15 mouse cellular contexts compared by ENCODE assay signal in the genomic region with DNA sequence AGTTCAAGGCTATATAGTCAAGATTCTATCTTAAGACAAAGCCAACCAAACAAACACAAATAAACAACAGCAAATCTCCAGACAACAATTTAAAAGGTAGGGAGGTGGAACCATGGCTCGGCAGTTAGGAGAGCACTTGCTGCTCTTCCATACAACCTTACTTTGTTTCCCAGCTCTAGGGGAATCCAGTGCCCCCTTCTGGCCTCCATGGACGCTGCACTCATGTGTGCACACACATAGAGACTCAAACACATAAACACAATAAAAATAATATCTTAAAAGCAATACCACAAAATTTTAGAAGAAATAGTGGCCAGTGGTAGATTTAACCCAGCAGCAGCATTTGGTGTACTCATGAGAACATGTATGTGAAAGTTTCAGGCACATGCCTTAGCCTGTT. TPM values are rescaled to one million over a fixed set of nuclear protein-coding genes. Genes with fewer than 3 reads are reported as not detected.
DNase-seq lines count a peak whose midpoint lies in the region; ATAC-seq and TF ChIP-seq lines count a peak whose summit lies in the region.
"Had no signal": no experiment of that assay in that cellular context is flagged by ENCODE, and none has a peak within 500 bp of the region (broad histone marks: within the 10 kb centered on the region; RNA-seq: fewer than 3 reads in every experiment).

No protein-coding gene starts in this region.

- H3K9me3 ChIP-seq in forebrain, embryonic 11.5 days (ENCODE audit: control insufficient read depth, low read length): peaks cover 53% of the 10 kb centered on the region
- peaks cover 54% of the 10 kb centered on the region for H3K9me3 ChIP-seq in forebrain, embryonic 12.5 days

- no peaks in the 10 kb centered on the region for H3K4me1 ChIP-seq in forebrain, embryonic 11.5 days (replicated peaks; ENCODE audit: control insufficient read depth, insufficient read depth, low read length)
- no peaks in the 10 kb centered on the region for H3K4me1 ChIP-seq in forebrain, embryonic 12.5 days
- H3K4me1 ChIP-seq: limb, embryonic 13.5 days had no signal

- 68% methylated on average over 2 of the region's 2 CpGs for WGBS in forebrain, embryonic 11.5 days
- WGBS in forebrain, embryonic 12.5 days: 64% methylated on average over 2 of the region's 2 CpGs

- DNase-seq in forebrain, embryonic 11.5 days (ENCODE audit: low spot score): peak; percentile 55
- DNase-seq in layer of hippocampus, adult 2 months (ENCODE audit: low spot score in 2 of 2): no peak
- no peak for DNase-seq in layer of hippocampus, postnatal 36 days
- peak; percentile 28 for DNase-seq in CD4-positive helper T cell, adult 2 months (ENCODE audit: low read depth, low spot score)
- DNase-seq in embryo, embryonic 9.5 days (ENCODE audit: extremely low spot score): peak; percentile 17
- no peak for DNase-seq in layer of hippocampus, adult 11-12 months (ENCODE audit: low spot score)
- DNase-seq in cerebellum, postnatal 4 days (ENCODE audit: low spot score in 2 of 2): no peak
- DNase-seq: adrenal gland, postnatal 36 days had no signal

- H3K36me3 ChIP-seq in forebrain, embryonic 11.5 days (ENCODE audit: control insufficient read depth, insufficient read depth, low read length): no peaks in the 10 kb centered on the region
- no peaks in the 10 kb centered on the region for H3K36me3 ChIP-seq in forebrain, embryonic 12.5 days (replicated peaks)
- H3K36me3 ChIP-seq: limb, embryonic 13.5 days had no signal

- H3K27ac ChIP-seq in forebrain, embryonic 11.5 days (ENCODE audit: low read depth, low read length): no peak overlapping the region
- no peak overlapping the region for H3K27ac ChIP-seq in forebrain, embryonic 12.5 days
- no peak overlapping the region for H3K27ac ChIP-seq in layer of hippocampus, adult 2 months
- H3K27ac ChIP-seq: limb, embryonic 13.5 days had no signal

- no peaks in the 10 kb centered on the region for H3K27me3 ChIP-seq in forebrain, embryonic 11.5 days (ENCODE audit: control insufficient read depth, insufficient read depth, low read length)
- H3K27me3 ChIP-seq in forebrain, embryonic 12.5 days: no peaks in the 10 kb centered on the region
- H3K27me3 ChIP-seq: limb, embryonic 13.5 days had no signal

- H3K4me2 ChIP-seq in forebrain, embryonic 11.5 days (ENCODE audit: low read depth, low read length, severe bottlenecking): no peak overlapping the region
- H3K4me2 ChIP-seq in forebrain, embryonic 12.5 days: no peak overlapping the region
- H3K4me2 ChIP-seq: limb, embryonic 13.5 days had no signal

- H3K4me3 ChIP-seq in forebrain, embryonic 11.5 days (ENCODE audit: low read depth, low read length): no peak overlapping the region
- H3K4me3 ChIP-seq in forebrain, embryonic 12.5 days (replicated peaks): no peak overlapping the region
- H3K4me3 ChIP-seq in layer of hippocampus, adult 2 months: no peak overlapping the region
- H3K4me3 ChIP-seq: limb, embryonic 13.5 days had no signal

- no peak overlapping the region for H3K9ac ChIP-seq in forebrain, embryonic 11.5 days (ENCODE audit: low read length)
- no peak overlapping the region for H3K9ac ChIP-seq in forebrain, embryonic 12.5 days
- H3K9ac ChIP-seq: limb, embryonic 13.5 days had no signal

- no peak for ATAC-seq in forebrain, embryonic 11.5 days (replicated peaks; ENCODE audit: low FRiP score)
- no peak for ATAC-seq in forebrain, embryonic 12.5 days (ENCODE audit: low FRiP score)

- TF ChIP-seq CTCF in layer of hippocampus, adult 2 months (conservative IDR thresholded peaks at IDR 0.05): peak; percentile 50

RNA-seq across cellular contexts. Expression of a gene that starts 5.4 kb away (rescaled TPM):
- not detected in 2 replicates for polyA plus RNA-seq in forebrain, embryonic 11.5 days (2014; fragmentation: Nextera tagmentation; extraction: Ambion mirVana)
- not detected in 2 replicates for polyA plus RNA-seq in forebrain, embryonic 12.5 days (2016; fragmentation: Nextera tagmentation; extraction: Ambion mirVana)
- not detected for total RNA-seq in layer of hippocampus, adult 2 months (2021)
- total RNA-seq in layer of hippocampus, postnatal 36 days (2021): not detected
- total RNA-seq: layer of hippocampus, adult 8-10 months had no signal

RNA-seq across cellular contexts. Expression of a gene that starts 9.6 kb away (rescaled TPM):
- 2.5 and 3.0 TPM in 2 replicates for polyA plus RNA-seq in forebrain, embryonic 11.5 days (2014; fragmentation: Nextera tagmentation; extraction: Ambion mirVana)
- polyA plus RNA-seq in forebrain, embryonic 12.5 days (2016; fragmentation: Nextera tagmentation; extraction: Ambion mirVana): 1.4 and 1.7 TPM in 2 replicates
- total RNA-seq in layer of hippocampus, adult 2 months (2021): under 1 TPM in 1 of 2 experiments, not detected in 1; 0.38 TPM
- total RNA-seq in layer of hippocampus, postnatal 36 days (2021): under 1 TPM in 1 of 2 experiments, not detected in 1; 0.05 TPM
- polyA plus RNA-seq: cortical plate, adult 2 months had no signal

RNA-seq across cellular contexts. Expression of a gene that starts 11.6 kb away (rescaled TPM):
- polyA plus RNA-seq in forebrain, embryonic 11.5 days (2014; fragmentation: Nextera tagmentation; extraction: Ambion mirVana): 11.5 and 12.5 TPM in 2 replicates
- polyA plus RNA-seq in forebrain, embryonic 12.5 days (2016; fragmentation: Nextera tagmentation; extraction: Ambion mirVana): 12.6 and 14.4 TPM in 2 replicates
- total RNA-seq in layer of hippocampus, adult 2 months (2021): 1 to 10 TPM; 2.9 to 3.8 TPM
- total RNA-seq in layer of hippocampus, postnatal 36 days (2021): 1 to 10 TPM; 2.2 to 3.0 TPM

RNA-seq across cellular contexts. Expression of a gene that starts 16.7 kb away (rescaled TPM):
- polyA plus RNA-seq in forebrain, embryonic 11.5 days (2014; fragmentation: Nextera tagmentation; extraction: Ambion mirVana): 0.20 TPM in 1 of 2 replicates, not detected in the other
- not detected in 2 replicates for polyA plus RNA-seq in forebrain, embryonic 12.5 days (2016; fragmentation: Nextera tagmentation; extraction: Ambion mirVana)
- total RNA-seq in layer of hippocampus, adult 2 months (2021): not detected
- total RNA-seq in layer of hippocampus, postnatal 36 days (2021): not detected
- polyA plus RNA-seq: cortical plate, adult 2 months; frontal cortex, adult 2 months; heart, embryonic 16.5 days; limb, embryonic 13.5 days had no signal

RNA-seq across cellular contexts. Expression of a gene that starts 51.3 kb away (rescaled TPM):
- not detected in 2 replicates for polyA plus RNA-seq in forebrain, embryonic 11.5 days (2014; fragmentation: Nextera tagmentation; extraction: Ambion mirVana)
- not detected in 2 replicates for polyA plus RNA-seq in forebrain, embryonic 12.5 days (2016; fragmentation: Nextera tagmentation; extraction: Ambion mirVana)
- total RNA-seq in layer of hippocampus, adult 2 months (2021): under 1 TPM in 1 of 2 experiments, not detected in 1; 0.44 TPM
- not detected for total RNA-seq in layer of hippocampus, postnatal 36 days (2021)
- polyA plus RNA-seq: cortical plate, adult 2 months; frontal cortex, adult 2 months; heart, embryonic 16.5 days; limb, embryonic 13.5 days; stomach, embryonic 14.5 days had no signal

Comparison
In these comparisons a context has a peak if more than half of its experiments do, and no peak if none do; other contexts are left out.
1. DNase-seq: peak in forebrain, embryonic 11.5 days (single experiment), CD4-positive helper T cell, adult 2 months (single experiment) and embryo, embryonic 9.5 days (single experiment); none in layer of hippocampus, adult 2 months (0 of 2), layer of hippocampus, postnatal 36 days (0 of 2), layer of hippocampus, adult 11-12 months (single experiment) and cerebellum, postnatal 4 days (0 of 2).